Mouse (Mus musculus) gastrocnemius, postnatal 4 days (tissue): ENCODE measurements around the gene Nr3c2. TPM values are rescaled to one million over a fixed set of nuclear protein-coding genes. Genes with fewer than 3 reads are reported as not detected.

Experiments
- DNase-seq, 2 experiments: peaks; one replicate each; pipeline ENCODE4 v3.0.0; 2021 to 2022; ENCODE audit warnings: low spot score in 2 of 2, mixed read lengths in 2 of 2
- total RNA-seq, 2 experiments: library from RNA; stranded (reverse); gene quantifications; 2 replicates each; pipeline ENCODE4 v1.2.3; 2021

The Nr3c2 gene
- total RNA-seq, 2 experiments from 2014 or later, result 11.8 to 15.8 TPM

GRCm38 (mm10) chr8:77051399-77052275 lies 152.4 kb downstream of the Nr3c2 start:
- DNase-seq, result no peak

GRCm38 (mm10) chr8:77055492-77056021 lies 156.3 kb downstream of the Nr3c2 start:
- no peak for DNase-seq

- no peak for DNase-seq
These were observed 157.6 kb downstream of the Nr3c2 start for GRCm38 (mm10) chr8:77056853-77057252.

- DNase-seq, result no peak
These were observed 183.4 kb downstream of the Nr3c2 start for GRCm38 (mm10) chr8:77082687-77083086.

GRCm38 (mm10) chr8:77086036-77086435 lies 186.8 kb downstream of the Nr3c2 start:
- no peak for DNase-seq

GRCm38 (mm10) chr8:77096721-77097120 lies 197.5 kb downstream of the Nr3c2 start:
- no peak for DNase-seq

- no peak for DNase-seq
These were observed 198.9 kb downstream of the Nr3c2 start for GRCm38 (mm10) chr8:77098101-77098500.

GRCm38 (mm10) chr8:77100370-77100769 lies 201.1 kb downstream of the Nr3c2 start:
- DNase-seq, result no peak

- DNase-seq, result no peak
These were observed 203.6 kb downstream of the Nr3c2 start for GRCm38 (mm10) chr8:77102879-77103278.

- no peak for DNase-seq
These were observed 213.5 kb downstream of the Nr3c2 start for GRCm38 (mm10) chr8:77112719-77113118.

- DNase-seq, result no peak
These were observed 215.5 kb downstream of the Nr3c2 start for GRCm38 (mm10) chr8:77114769-77115168.

- DNase-seq, result no peak
These were observed 217.3 kb downstream of the Nr3c2 start for GRCm38 (mm10) chr8:77116419-77117079.

- no peak for DNase-seq
These were observed 221.7 kb downstream of the Nr3c2 start for GRCm38 (mm10) chr8:77120810-77121570.

- DNase-seq, result no peak
These were observed 222.3 kb downstream of the Nr3c2 start for GRCm38 (mm10) chr8:77121571-77121890.

- no peak for DNase-seq
These were observed 223.1 kb downstream of the Nr3c2 start for GRCm38 (mm10) chr8:77122300-77122699.

- no peak for DNase-seq
These were observed 226.5 kb downstream of the Nr3c2 start for GRCm38 (mm10) chr8:77125777-77126176.

GRCm38 (mm10) chr8:77128006-77128405 lies 228.8 kb downstream of the Nr3c2 start:
- no peak for DNase-seq

GRCm38 (mm10) chr8:77132903-77133637 lies 233.8 kb downstream of the Nr3c2 start:
- no peak for DNase-seq

- no peak for DNase-seq
These were observed 234.6 kb downstream of the Nr3c2 start for GRCm38 (mm10) chr8:77133797-77134385.

GRCm38 (mm10) chr8:77145285-77145684 lies 246.0 kb downstream of the Nr3c2 start:
- DNase-seq, result no peak
